Mouse (Mus musculus): ENCODE data around the gene Higd1a. TPM values are rescaled to one million over a fixed set of nuclear protein-coding genes. Genes with fewer than 3 reads are reported as not detected.

Higd1a gene
- polyA plus RNA-seq, 1 experiment: not detected

DNA sequence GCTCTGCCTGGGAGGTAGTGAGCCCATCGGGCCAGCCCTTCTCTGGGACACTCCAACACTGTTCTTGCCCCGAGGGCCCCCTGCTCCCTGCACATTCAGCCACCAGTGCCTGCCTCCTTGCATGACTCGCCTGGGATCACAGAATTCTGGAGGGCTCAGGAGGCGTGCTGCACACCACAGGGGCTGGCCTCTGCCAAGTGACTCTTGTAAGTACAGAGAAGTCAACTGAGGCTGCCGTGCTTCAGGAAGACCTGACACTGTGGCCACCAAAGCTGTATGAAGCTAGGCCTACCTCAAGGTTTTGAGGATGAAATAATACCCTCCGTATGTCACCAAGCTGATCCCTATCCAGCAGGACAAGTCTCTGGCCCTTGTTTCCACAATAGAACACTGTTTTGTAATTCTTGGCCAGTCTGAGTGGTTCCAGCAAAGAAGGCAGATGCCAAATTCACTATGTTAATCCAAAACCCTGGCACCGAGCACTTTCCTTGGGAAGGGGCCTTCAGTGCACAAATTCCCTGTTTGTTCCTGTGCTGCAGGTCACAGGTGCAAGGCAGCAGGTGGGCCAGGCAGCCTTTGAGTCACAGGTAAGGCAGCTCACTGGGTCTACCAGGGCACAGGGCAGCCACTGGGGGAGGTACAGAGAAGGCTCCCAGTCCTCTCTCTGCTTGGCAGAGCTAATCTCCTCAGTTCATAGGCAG lies 38.2 kb downstream of the Higd1a start:
- Histone ChIP-seq H3K4me1 (ENCODE audit: control insufficient read depth, insufficient read depth, low read length) (peaks cover 20% of the 10 kb centered on the region), H3K27ac (ENCODE audit: insufficient read depth, low read depth, low read length) (peak overlapping the region; percentile 70), H3K4me3 (ENCODE audit: insufficient read depth, low read depth, low read length) (no peak overlapping the region)
- TF ChIP-seq POLR2A (IDR thresholded peaks at IDR 0.05; ENCODE audit: insufficient read depth, low read depth, low read length): no peak
- no peak for TF ChIP-seq CTCF (IDR thresholded peaks at IDR 0.05; ENCODE audit: insufficient read depth, low read depth, low read length)
- 47% methylated on average over 7 of the region's 7 CpGs for WGBS

DNA sequence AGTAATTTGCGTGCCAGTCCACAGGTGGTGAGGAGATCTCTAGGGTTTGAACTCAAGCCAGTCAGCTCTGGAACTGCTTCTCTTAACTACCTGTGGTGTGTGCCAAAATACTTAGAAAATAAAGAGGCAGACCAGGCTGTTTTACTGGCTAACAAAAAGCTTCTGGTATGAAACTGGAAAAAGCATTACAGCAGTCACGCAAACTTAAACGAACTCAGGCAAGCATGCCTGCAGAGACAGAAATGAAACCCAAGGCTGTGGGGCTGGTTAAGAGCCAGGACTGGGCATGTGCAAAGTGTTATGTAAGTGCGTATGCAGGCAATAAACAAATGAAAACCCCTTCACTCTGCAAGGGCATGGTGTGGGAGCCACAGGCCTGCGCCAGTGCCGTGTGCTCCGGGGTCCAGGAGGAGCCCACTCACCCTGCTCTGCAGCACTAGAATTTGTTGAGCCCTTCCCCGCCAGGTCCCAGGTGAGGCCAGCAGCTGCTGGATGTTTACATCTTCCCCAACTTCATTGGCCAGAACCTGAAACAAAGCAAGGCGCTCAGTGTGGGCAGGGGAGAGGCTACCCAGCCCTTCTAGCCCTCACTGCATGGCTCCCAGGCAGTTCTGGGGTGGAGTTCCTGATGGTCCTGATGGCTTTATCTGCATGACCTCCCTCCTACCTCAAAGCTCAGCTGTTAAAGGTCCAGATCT lies 38.9 kb downstream of the Higd1a start:
- Histone ChIP-seq H3K4me1 (ENCODE audit: control insufficient read depth, insufficient read depth, low read length) (peaks cover 20% of the 10 kb centered on the region), H3K27ac (ENCODE audit: insufficient read depth, low read depth, low read length) (peak overlapping the region; percentile 70), H3K4me3 (ENCODE audit: insufficient read depth, low read depth, low read length) (no peak overlapping the region)
- WGBS: 70% methylated on average over 9 of the region's 9 CpGs
- TF ChIP-seq CTCF (IDR thresholded peaks at IDR 0.05; ENCODE audit: insufficient read depth, low read depth, low read length) (no peak), POLR2A (IDR thresholded peaks at IDR 0.05; ENCODE audit: insufficient read depth, low read depth, low read length) (no peak)

GRCm38 (mm10) chr9:121815183-121815582 lies 43.0 kb downstream of the Higd1a start:
- no peak overlapping the region for H3K27ac ChIP-seq (ENCODE audit: insufficient read depth, low read depth, low read length)
- peaks cover 20% of the 10 kb centered on the region for H3K4me1 ChIP-seq (ENCODE audit: control insufficient read depth, insufficient read depth, low read length)
- WGBS: 76% methylated on average over 6 of the region's 6 CpGs
- TF ChIP-seq POLR2A (IDR thresholded peaks at IDR 0.05; ENCODE audit: insufficient read depth, low read depth, low read length) (no peak), CTCF (IDR thresholded peaks at IDR 0.05; ENCODE audit: insufficient read depth, low read depth, low read length) (no peak)
- no peak overlapping the region for H3K4me3 ChIP-seq (ENCODE audit: insufficient read depth, low read depth, low read length)

- TF ChIP-seq POLR2A (IDR thresholded peaks at IDR 0.05; ENCODE audit: insufficient read depth, low read depth, low read length) (no peak), CTCF (IDR thresholded peaks at IDR 0.05; ENCODE audit: insufficient read depth, low read depth, low read length) (no peak)
- WGBS: 44% methylated on average over 15 of the region's 15 CpGs
- H3K4me3 ChIP-seq (ENCODE audit: insufficient read depth, low read depth, low read length): no peak overlapping the region
- H3K4me1 ChIP-seq (ENCODE audit: control insufficient read depth, insufficient read depth, low read length): peaks cover 20% of the 10 kb centered on the region; the same call in 1 of the 2 replicates
- H3K27ac ChIP-seq (ENCODE audit: insufficient read depth, low read depth, low read length): peak overlapping the region; percentile 76
Measured at GRCm38 (mm10) chr9:121810081-121810821, 47.9 kb downstream of the Higd1a start.

- Histone ChIP-seq H3K4me1 (ENCODE audit: control insufficient read depth, insufficient read depth, low read length) (peaks cover 20% of the 10 kb centered on the region; the same call in 1 of the 2 replicates), H3K4me3 (ENCODE audit: insufficient read depth, low read depth, low read length) (no peak overlapping the region), H3K27ac (ENCODE audit: insufficient read depth, low read depth, low read length) (peak overlapping the region; percentile 22)
- TF ChIP-seq POLR2A (IDR thresholded peaks at IDR 0.05; ENCODE audit: insufficient read depth, low read depth, low read length) (no peak), CTCF (IDR thresholded peaks at IDR 0.05; ENCODE audit: insufficient read depth, low read depth, low read length) (no peak)
- 74% methylated on average over 3 of the region's 3 CpGs for WGBS
Measured at GRCm38 (mm10) chr9:121808511-121808910, 49.7 kb downstream of the Higd1a start.

GRCm38 (mm10) chr9:121807947-121808346 lies 50.2 kb downstream of the Higd1a start:
- WGBS: 49% methylated on average over 7 of the region's 7 CpGs
- Histone ChIP-seq H3K4me3 (ENCODE audit: insufficient read depth, low read depth, low read length) (no peak overlapping the region), H3K27ac (ENCODE audit: insufficient read depth, low read depth, low read length) (peak overlapping the region; percentile 22), H3K4me1 (ENCODE audit: control insufficient read depth, insufficient read depth, low read length) (peaks cover 20% of the 10 kb centered on the region; the same call in 1 of the 2 replicates)
- TF ChIP-seq POLR2A (IDR thresholded peaks at IDR 0.05; ENCODE audit: insufficient read depth, low read depth, low read length): no peak

DNA sequence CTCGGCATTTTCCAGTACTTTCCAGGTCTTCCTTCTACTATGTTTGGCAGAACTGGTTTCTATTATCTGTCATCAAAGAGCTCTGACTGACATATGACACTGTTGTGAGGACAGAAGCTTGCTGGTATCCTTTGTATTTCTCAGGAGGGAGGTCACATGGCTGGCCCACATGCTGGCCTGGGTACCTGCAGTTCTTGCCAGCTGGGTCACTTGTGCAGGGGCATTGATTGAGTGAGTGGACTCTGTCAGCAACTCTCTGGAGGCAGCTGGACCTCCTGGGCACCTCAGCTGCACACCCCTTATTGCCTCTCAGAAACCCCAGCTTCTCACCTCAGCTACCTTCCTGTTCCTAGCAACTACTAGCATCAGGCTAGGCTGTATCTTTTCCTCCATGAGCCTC lies 50.6 kb downstream of the Higd1a start:
- no peak overlapping the region for H3K4me3 ChIP-seq (ENCODE audit: insufficient read depth, low read depth, low read length)
- TF ChIP-seq POLR2A (IDR thresholded peaks at IDR 0.05; ENCODE audit: insufficient read depth, low read depth, low read length) (no peak), CTCF (IDR thresholded peaks at IDR 0.05; ENCODE audit: insufficient read depth, low read depth, low read length) (no peak)
- peaks cover 20% of the 10 kb centered on the region; the same call in 1 of the 2 replicates for H3K4me1 ChIP-seq (ENCODE audit: control insufficient read depth, insufficient read depth, low read length)
- peak overlapping the region; percentile 22 for H3K27ac ChIP-seq (ENCODE audit: insufficient read depth, low read depth, low read length)
- 64% methylated on average over 1 of the region's 1 CpGs for WGBS

GRCm38 (mm10) chr9:121802747-121803146 lies 55.4 kb downstream of the Higd1a start:
- Histone ChIP-seq H3K4me1 (ENCODE audit: control insufficient read depth, insufficient read depth, low read length) (peaks cover 8% of the 10 kb centered on the region; the same call in 1 of the 2 replicates), H3K27ac (ENCODE audit: insufficient read depth, low read depth, low read length) (no peak overlapping the region), H3K4me3 (ENCODE audit: insufficient read depth, low read depth, low read length) (no peak overlapping the region)
- 83% methylated on average over 7 of the region's 7 CpGs for WGBS
- TF ChIP-seq CTCF (IDR thresholded peaks at IDR 0.05; ENCODE audit: insufficient read depth, low read depth, low read length): no peak
- TF ChIP-seq POLR2A (IDR thresholded peaks at IDR 0.05; ENCODE audit: insufficient read depth, low read depth, low read length): no peak
